Mouse (Mus musculus) G1E (cell line): ENCODE results near the gene Il24. TPM values are rescaled to one million over a fixed set of nuclear protein-coding genes. Genes with fewer than 3 reads are reported as not detected.

ENCODE experiments used
- ATAC-seq: 2 replicates; pipeline ENCODE4 v1.8.0; 2016; ENCODE audit warnings: mild to moderate bottlenecking; ENCODE audit not compliant: insufficient number of reproducible peaks, poor library complexity, low FRiP score, severe bottlenecking; ENCODE audit errors: extremely low read depth
- DNase-seq: peaks from one replicate; pipeline ENCODE4 v3.0.0; 2012; ENCODE audit warnings: low spot score
- H3K27me3 ChIP-seq: 2 replicates; pipeline ENCODE4 v1.6.1; 2012; ENCODE audit warnings: mild to moderate bottlenecking, low read length, inconsistent platforms; ENCODE audit not compliant: insufficient read depth
- H3K36me3 ChIP-seq: replicated peaks from 2 replicates; pipeline ENCODE3; 2012; ENCODE audit warnings: mild to moderate bottlenecking, inconsistent platforms
- H3K4me1 ChIP-seq: 2 replicates; pipeline ENCODE4 v1.6.1; 2012; ENCODE audit warnings: low read depth, low read length, inconsistent platforms, mixed read lengths; ENCODE audit not compliant: insufficient read depth
- H3K4me3 ChIP-seq: 2 replicates; pipeline ENCODE4 v1.5.1; 2012; ENCODE audit warnings: low read depth, mild to moderate bottlenecking, inconsistent platforms, low read length, moderate library complexity, mixed read lengths
- H3K9me3 ChIP-seq: replicated peaks from 2 replicates; pipeline ENCODE4 v1.6.1; 2012; ENCODE audit warnings: inconsistent platforms
- CTCF ChIP-seq: IDR thresholded peaks from 2 replicates; pipeline ENCODE4 v1.5.1; 2012; ENCODE audit warnings: low read depth, low read length, inconsistent platforms, mixed read lengths
- GATA1 ChIP-seq: IDR thresholded peaks from 2 replicates; pipeline ENCODE4 v1.6.1; 2012; ENCODE audit warnings: borderline replicate concordance, low read length, inconsistent platforms, mixed read lengths
- GATA2 ChIP-seq: IDR thresholded peaks from 2 replicates; pipeline ENCODE4 v1.6.1; 2012; ENCODE audit warnings: low read depth, low read length, inconsistent platforms, borderline replicate concordance
- POLR2AphosphoS5 ChIP-seq: IDR thresholded peaks from 2 replicates; pipeline ENCODE4 v1.6.1; 2012; ENCODE audit warnings: low read depth, low read length, inconsistent platforms; ENCODE audit not compliant: insufficient replicate concordance
- TAL1 ChIP-seq: conservative IDR thresholded peaks from 2 replicates; pipeline ENCODE4 v1.6.1; 2012; ENCODE audit warnings: low read depth, low read length, inconsistent platforms, mixed read lengths
- polyA plus RNA-seq: library from polyadenylated mRNA; stranded (reverse); fragments of >175 nt; gene quantifications from 2 replicates; pipeline ENCODE4 v1.2.3, GENCODE M21; 2012
- total RNA-seq, 2 experiments: library from RNA; stranded (forward) in 1 of 2; stranded (reverse) in 1 of 2; fragments of 200-1000 nt in 1 of 2; fragments of >200 nt in 1 of 2; fragmentation: Nextera tagmentation in 1 of 2; gene quantifications; 2 replicates each; pipeline ENCODE4 v1.2.3; 2014 to 2017

The Il24 gene
- total RNA-seq (2014; fragmentation: Nextera tagmentation) (not detected in 2 replicates), total RNA-seq (2017) (not detected in 2 replicates), polyA plus RNA-seq (not detected in 2 replicates)

DNA sequence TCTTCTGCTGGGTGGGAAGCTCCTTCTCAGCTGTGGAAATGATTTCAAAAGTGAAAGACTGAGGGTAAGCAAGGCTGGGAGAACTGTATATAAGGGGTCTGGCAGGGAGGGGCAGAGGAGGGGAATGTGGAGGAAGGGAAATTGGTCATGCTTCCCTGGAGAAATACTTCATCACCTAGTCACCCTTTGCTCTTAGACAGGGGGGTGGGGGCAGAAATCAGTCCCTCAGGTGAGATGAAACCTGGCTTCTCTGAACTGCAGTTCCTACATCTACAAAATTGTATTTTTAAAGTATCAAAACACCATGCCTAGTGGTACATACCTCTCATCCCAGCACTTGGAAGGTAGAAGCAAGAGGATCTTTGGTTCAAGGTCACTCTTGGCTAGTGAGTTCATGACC lies at the start of gene Il24:
Gene Il24 (minus strand): TSS at position 101 of the 400 bp plus-strand sequence.
- ATAC-seq (no peak), DNase-seq (no peak)
- no peak within 1 kb of the TSS for H3K4me3 ChIP-seq
- no peaks in the 10 kb centered on the region for H3K36me3 ChIP-seq
- H3K27me3 ChIP-seq, result peaks cover 14% of the 10 kb centered on the region
- H3K4me1 ChIP-seq, result no peaks in the 10 kb centered on the region
- H3K9me3 ChIP-seq, result no peaks in the 10 kb centered on the region
- no peak for TF ChIP-seq CTCF
- TF ChIP-seq GATA1, result no peak

DNA sequence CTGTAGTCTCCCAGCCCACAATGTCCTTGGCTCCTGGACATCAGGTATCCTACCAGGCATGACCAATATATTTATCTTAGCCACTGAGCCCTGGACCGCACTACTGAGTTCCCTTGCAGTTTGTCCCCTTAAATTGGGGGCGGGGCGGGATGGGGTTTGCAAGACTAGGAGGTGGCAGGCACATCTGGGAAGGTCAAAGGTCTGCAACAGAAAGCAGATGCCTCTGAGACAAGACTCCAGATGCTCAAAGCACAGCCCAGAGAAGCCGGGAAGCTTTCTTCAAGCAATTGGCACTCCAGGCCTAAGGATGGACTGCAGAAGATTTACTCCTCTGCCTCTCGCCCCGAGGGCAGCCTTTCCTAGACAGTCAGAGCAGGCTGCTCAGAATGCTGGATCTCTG lies 49.1 kb upstream of the Il24 start:
- TF ChIP-seq GATA1 (no peak), CTCF (no peak), GATA2 (no peak), TAL1 (no peak), POLR2AphosphoS5 (no peak)
- Histone ChIP-seq H3K4me3 (no peak overlapping the region), H3K9me3 (no peaks in the 10 kb centered on the region), H3K27me3 (no peaks in the 10 kb centered on the region; the same call in 1 of the 2 replicates), H3K36me3 (no peaks in the 10 kb centered on the region), H3K4me1 (no peaks in the 10 kb centered on the region)
- DNase-seq, result no peak
- no peak for ATAC-seq

DNA sequence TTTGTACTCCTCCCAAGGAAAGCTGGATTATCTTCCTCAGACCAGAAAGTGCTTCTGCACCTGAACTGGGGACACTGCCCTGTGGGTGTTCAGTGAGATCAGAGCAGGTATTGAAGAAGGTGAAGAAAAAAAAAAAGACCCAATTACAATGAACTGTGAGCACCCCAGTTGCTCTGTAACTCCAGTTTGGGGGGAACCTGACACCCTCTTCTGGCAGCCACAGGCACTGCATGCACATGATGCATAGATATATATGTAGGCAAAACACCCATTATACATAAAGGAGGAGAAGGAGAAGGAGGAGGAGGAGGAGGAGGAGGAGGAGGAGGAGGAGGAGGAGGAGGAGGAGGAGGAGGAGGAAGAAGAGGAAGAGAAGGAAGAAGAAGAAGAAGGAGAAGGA lies 39.2 kb upstream of the Il24 start:
- Histone ChIP-seq H3K9me3 (no peaks in the 10 kb centered on the region), H3K4me1 (no peaks in the 10 kb centered on the region), H3K4me3 (no peak overlapping the region), H3K27me3 (peaks cover 5% of the 10 kb centered on the region), H3K36me3 (no peaks in the 10 kb centered on the region)
- ATAC-seq (no peak), DNase-seq (no peak)
- TF ChIP-seq GATA2, result no peak
- TF ChIP-seq CTCF, result 0 out of 2 replicates have a peak, but pooled peaks have one; percentile 22

DNA sequence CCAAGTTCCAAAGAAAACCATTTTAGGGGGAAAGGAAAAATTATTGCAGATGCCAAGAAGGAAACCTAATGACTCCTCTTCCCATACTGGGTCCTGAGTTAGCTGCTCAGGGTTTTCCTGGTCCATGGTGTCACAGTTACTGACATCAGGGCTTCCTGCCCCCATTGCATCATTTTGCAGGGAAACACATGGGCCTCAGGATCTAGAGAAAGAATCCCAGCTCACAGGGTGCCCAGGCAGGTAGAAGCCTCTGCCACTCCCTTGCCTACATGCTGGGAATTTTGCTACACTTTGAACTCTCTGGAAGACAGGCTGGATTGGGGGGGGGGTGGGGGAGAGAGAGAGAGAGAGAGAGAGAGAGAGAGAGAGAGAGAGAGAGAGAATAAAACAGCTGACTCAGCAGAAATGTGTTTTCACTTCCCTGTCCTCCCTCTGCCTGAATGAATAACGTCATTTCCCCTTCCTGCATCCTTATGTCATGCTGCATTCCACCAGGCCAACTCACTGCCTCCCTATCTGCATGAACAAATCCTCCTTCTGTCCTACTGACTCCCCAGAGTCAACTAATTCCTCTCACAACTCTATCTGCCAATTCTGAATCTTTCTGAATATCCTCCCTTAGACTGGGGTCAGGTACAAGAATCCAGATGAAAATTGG lies 31.2 kb upstream of the Il24 start:
- Histone ChIP-seq H3K27me3 (no peaks in the 10 kb centered on the region; the same call in 1 of the 2 replicates), H3K4me1 (no peaks in the 10 kb centered on the region), H3K4me3 (no peak overlapping the region), H3K36me3 (no peaks in the 10 kb centered on the region), H3K9me3 (no peaks in the 10 kb centered on the region)
- ATAC-seq (no peak), DNase-seq (no peak)
- TF ChIP-seq GATA1 (no peak), GATA2 (no peak), CTCF (no peak), TAL1 (no peak), POLR2AphosphoS5 (no peak)

DNA sequence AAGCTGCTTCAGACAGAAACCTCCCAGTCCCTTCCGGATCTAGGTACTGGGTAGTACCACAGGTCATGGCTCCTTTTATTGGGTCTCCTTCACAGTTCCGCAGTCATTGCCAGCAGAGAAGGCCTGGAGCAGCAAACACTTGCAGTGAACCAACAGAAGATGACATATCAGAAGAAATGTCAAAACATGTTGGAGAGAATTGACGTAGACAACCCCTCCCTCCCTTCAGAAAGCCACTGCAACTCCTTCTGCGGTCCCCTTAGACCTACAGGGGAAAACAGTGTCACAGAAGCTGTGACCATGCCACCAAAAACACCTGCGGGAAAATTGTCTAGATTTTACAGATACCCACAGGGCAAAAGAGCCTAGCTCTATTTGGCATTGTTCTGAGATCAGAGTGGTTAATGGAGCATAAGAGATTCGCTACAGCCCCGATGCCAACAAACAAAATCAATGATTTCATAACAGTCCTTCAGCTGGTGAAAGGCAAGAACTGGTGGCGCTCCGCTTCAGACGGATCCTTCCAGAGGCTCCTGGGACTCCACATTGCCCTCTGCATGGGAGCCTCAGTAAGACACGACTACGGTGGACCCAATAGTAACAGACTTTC lies 24.3 kb upstream of the Il24 start, which contains the start of gene Il20:
Gene Il20 (minus strand): TSS at position 51 of the 610 bp plus-strand sequence.
- Histone ChIP-seq H3K4me1 (no peaks in the 10 kb centered on the region), H3K4me3 (no peak within 1 kb of the TSS), H3K9me3 (no peaks in the 10 kb centered on the region), H3K36me3 (no peaks in the 10 kb centered on the region), H3K27me3 (peaks cover 3% of the 10 kb centered on the region)
- no peak for ATAC-seq
- no peak for DNase-seq
- no peak for TF ChIP-seq TAL1
- TF ChIP-seq CTCF, result no peak
- TF ChIP-seq GATA1, result no peak
- TF ChIP-seq GATA2, result no peak
- TF ChIP-seq POLR2AphosphoS5, result no peak

DNA sequence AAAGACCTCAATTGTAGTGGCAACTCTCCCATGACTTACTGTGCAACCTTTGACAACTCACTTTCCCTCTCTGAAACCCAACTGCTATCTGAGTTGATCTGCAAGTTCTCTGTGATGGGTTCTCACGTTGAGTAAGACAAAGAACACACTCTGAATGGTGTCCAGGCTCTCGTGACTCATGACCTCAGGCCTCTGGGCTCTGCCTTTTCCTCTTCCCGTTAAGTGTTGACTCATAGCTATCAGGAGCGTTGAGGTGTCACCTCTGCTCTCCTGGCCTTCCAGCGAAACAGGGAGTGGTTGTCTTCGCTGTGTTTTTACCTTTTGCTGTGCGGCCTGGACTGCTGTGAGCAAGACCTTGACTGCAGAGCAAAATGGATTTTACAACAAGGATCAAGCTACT lies 15.3 kb upstream of the Il24 start:
- ATAC-seq, result no peak

More for the DNA sequence above, 15.3 kb upstream of the Il24 start:
- DNase-seq, result no peak
- Histone ChIP-seq H3K27me3 (peaks cover 8% of the 10 kb centered on the region; the same call in 1 of the 2 replicates), H3K4me1 (no peaks in the 10 kb centered on the region), H3K9me3 (no peaks in the 10 kb centered on the region), H3K4me3 (no peak overlapping the region), H3K36me3 (no peaks in the 10 kb centered on the region)
- TF ChIP-seq CTCF (no peak), TAL1 (no peak), GATA1 (no peak), GATA2 (no peak), POLR2AphosphoS5 (no peak)
